Mouse (Mus musculus): ENCODE measurements at regions not wholly inside any gene's neighbourhood (a gene's known extent, or its start where the extent isn't known, plus 50 kb on each side); places are given as distances from the start of the nearest gene placed in this dataset.

DNA sequence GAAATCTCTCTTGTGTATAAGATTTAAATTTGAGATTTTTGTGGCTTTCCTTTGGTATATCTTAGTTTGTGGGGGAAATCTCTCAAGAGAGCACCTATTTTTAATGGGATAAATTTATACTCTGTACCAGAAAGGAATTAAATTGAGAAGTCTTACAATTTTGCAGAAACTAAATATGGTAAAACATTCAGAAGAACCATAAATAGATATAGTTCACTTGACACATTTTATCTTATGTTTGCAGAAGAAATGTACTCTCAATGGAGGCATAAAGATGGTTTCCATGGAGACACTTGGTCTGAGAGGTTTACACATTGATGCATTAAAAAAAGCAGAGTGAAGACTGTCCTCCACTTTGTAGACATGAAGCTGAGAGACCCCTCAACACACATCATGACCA, 86.9 kb downstream of the Ndufa10 start:
- Histone ChIP-seq H3K27me3 (ENCODE audit: control insufficient read depth, insufficient read depth, low read length) (no peaks in the 10 kb centered on the region), H3K36me3 (ENCODE audit: control insufficient read depth, insufficient read depth, low read length) (no peaks in the 10 kb centered on the region), H3K4me3 (ENCODE audit: low read depth, low read length) (no peak overlapping the region), H3K4me1 (ENCODE audit: control insufficient read depth, insufficient read depth, low read length) (no peaks in the 10 kb centered on the region), H3K9me3 (replicated peaks; ENCODE audit: control insufficient read depth, low read length) (no peaks in the 10 kb centered on the region), H3K27ac (ENCODE audit: low read depth, low read length) (no peak overlapping the region), H3K9ac (ENCODE audit: low read depth, low read length) (no peak overlapping the region), H3K4me2 (no peak overlapping the region)
- ATAC-seq (replicated peaks; ENCODE audit: insufficient number of reproducible peaks, low FRiP score, low TSS enrichment): no peak

DNA sequence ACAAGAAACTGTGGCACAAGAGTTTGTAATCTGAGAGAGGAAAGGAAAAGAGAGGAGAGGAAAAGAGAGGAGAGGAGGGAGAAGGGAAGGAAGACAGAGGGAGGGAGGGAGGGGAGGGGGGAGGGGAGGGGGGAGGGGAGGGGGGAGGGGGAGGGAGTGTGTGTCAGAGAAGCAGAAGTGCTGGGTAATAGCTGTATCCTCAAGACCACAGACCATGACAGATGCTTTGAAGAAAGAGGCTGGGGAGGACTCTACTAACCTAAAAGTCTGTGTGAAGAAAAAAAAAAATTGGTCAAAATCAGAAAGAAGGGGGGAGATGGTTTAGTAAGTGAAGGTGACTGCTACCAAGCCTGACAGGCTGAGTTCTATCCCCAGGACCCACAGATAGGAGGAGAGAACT, 88.7 kb downstream of the Ndufa10 start:
- H3K9me3 ChIP-seq (replicated peaks; ENCODE audit: control insufficient read depth, low read length): no peaks in the 10 kb centered on the region
- no peaks in the 10 kb centered on the region for H3K27me3 ChIP-seq (ENCODE audit: control insufficient read depth, insufficient read depth, low read length)
- H3K9ac ChIP-seq (ENCODE audit: low read depth, low read length): no peak overlapping the region
- H3K27ac ChIP-seq (ENCODE audit: low read depth, low read length): no peak overlapping the region
- ATAC-seq (replicated peaks; ENCODE audit: insufficient number of reproducible peaks, low FRiP score, low TSS enrichment): no peak
- H3K4me3 ChIP-seq (ENCODE audit: low read depth, low read length): no peak overlapping the region
- H3K4me1 ChIP-seq (ENCODE audit: control insufficient read depth, insufficient read depth, low read length): no peaks in the 10 kb centered on the region
- no peak overlapping the region for H3K4me2 ChIP-seq
- H3K36me3 ChIP-seq (ENCODE audit: control insufficient read depth, insufficient read depth, low read length): no peaks in the 10 kb centered on the region

DNA sequence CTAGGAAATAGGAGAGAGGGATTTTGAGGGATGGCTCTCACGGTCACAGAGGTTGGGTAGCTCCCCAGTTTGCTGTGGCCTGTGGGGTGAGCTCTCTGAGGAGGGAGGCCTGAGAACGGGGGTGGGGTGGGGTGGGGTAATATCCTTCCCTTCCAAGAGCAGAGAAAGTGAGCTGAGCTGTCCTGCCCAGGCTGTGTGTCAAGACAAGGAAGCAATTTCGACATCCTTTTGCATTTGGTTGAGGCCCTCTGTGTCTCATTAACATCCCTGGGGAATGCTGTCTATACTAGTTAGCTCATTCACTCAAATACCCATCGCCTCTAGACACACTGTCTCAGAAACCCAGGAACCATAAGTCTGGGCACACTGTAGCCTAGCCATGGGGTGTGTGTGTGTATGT, 89.9 kb downstream of the Ndufa10 start:
- no peak overlapping the region for H3K4me3 ChIP-seq (ENCODE audit: low read depth, low read length)
- 66% methylated on average over 4 of the region's 4 CpGs for WGBS (ENCODE audit: insufficient replicate concordance)

DNA sequence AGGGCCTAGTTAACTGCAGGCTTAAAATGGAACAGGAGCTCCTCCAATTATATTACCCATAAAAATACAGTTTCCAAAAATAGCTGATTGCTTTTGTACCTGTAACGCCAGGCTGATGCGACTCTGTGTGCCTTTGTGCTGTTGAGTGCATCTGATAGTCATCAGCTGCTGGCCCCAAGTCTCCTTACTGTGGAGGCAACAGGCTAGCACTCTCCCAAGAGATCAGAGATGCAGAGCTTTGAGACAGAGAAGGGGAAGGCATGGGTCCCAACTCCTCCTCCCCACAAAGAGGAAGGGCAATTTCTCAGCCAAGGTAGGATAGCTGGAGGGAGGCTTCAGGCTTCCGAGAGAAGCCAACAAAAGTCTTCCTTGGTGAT, 94.2 kb downstream of the Ndufa10 start:
- H3K9me3 ChIP-seq (replicated peaks; ENCODE audit: control insufficient read depth, low read length): no peaks in the 10 kb centered on the region
- peak overlapping the region; percentile 6; the same call in 1 of the 2 replicates for H3K4me2 ChIP-seq
- H3K4me1 ChIP-seq (ENCODE audit: control insufficient read depth, insufficient read depth, low read length): peaks cover 19% of the 10 kb centered on the region
- H3K9ac ChIP-seq (ENCODE audit: low read depth, low read length): 0 out of 2 replicates have a peak overlapping the region, but pooled peaks have one; percentile 10
- H3K36me3 ChIP-seq (ENCODE audit: control insufficient read depth, insufficient read depth, low read length): no peaks in the 10 kb centered on the region
- peak overlapping the region; percentile 73 for H3K27ac ChIP-seq (ENCODE audit: low read depth, low read length)
- 36% methylated on average over 3 of the region's 3 CpGs for WGBS (ENCODE audit: insufficient replicate concordance)
- no peak for ATAC-seq (replicated peaks; ENCODE audit: insufficient number of reproducible peaks, low FRiP score, low TSS enrichment)
- H3K27me3 ChIP-seq (ENCODE audit: control insufficient read depth, insufficient read depth, low read length): no peaks in the 10 kb centered on the region
- H3K4me3 ChIP-seq (ENCODE audit: low read depth, low read length): no peak overlapping the region

More for the DNA sequence above, 89.9 kb downstream of the Ndufa10 start:
- Histone ChIP-seq H3K9ac (ENCODE audit: low read depth, low read length) (no peak overlapping the region), H3K4me2 (no peak overlapping the region), H3K4me1 (ENCODE audit: control insufficient read depth, insufficient read depth, low read length) (peaks cover 9% of the 10 kb centered on the region), H3K36me3 (ENCODE audit: control insufficient read depth, insufficient read depth, low read length) (no peaks in the 10 kb centered on the region), H3K9me3 (replicated peaks; ENCODE audit: control insufficient read depth, low read length) (no peaks in the 10 kb centered on the region), H3K27me3 (ENCODE audit: control insufficient read depth, insufficient read depth, low read length) (no peaks in the 10 kb centered on the region), H3K27ac (ENCODE audit: low read depth, low read length) (no peak overlapping the region)
- ATAC-seq (replicated peaks; ENCODE audit: insufficient number of reproducible peaks, low FRiP score, low TSS enrichment): no peak

DNA sequence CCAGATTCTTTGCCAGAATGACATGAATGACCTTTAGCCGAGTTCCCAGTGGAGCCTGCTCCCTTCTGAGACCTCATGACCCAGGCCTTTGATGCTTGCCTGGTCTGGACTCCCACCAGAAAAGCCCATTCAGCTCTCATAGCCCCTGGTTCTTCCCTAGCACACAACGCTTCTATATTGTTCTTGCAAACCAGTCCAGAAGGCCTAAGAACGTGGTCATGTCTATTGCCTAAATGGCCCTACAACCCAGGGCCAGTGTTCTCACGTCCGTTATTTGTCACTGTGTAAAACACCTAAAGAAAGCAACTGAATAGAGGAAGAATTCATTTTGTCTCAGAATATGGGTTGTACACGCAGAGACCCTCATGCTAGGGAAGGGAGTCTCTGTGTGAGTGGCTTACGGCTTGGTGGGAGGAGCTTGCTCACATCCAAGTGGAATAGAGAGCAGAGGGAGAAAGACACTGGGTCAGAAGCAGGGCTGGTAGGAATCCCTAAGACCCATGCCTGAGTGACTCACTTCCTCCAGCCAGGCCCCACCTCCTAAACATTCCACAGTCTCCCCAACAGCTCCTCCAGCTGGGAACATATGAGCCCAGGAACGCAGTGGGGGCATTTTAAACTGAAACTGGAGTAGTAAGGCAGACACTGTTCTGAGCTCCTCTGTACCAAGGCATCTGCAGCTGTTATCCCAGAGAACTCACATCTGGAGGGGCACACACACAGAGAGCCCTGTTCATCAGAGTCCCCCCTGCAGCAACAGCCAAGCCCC, 94.7 kb downstream of the Ndufa10 start:
- ATAC-seq (replicated peaks; ENCODE audit: insufficient number of reproducible peaks, low FRiP score, low TSS enrichment): peak; percentile 49
- H3K27ac ChIP-seq (ENCODE audit: low read depth, low read length): peak overlapping the region; percentile 73
- WGBS (ENCODE audit: insufficient replicate concordance): 59% methylated on average over 8 of the region's 8 CpGs
- no peak overlapping the region for H3K4me3 ChIP-seq (ENCODE audit: low read depth, low read length)
- H3K36me3 ChIP-seq (ENCODE audit: control insufficient read depth, insufficient read depth, low read length): no peaks in the 10 kb centered on the region
- H3K9me3 ChIP-seq (replicated peaks; ENCODE audit: control insufficient read depth, low read length): no peaks in the 10 kb centered on the region
- peaks cover 19% of the 10 kb centered on the region for H3K4me1 ChIP-seq (ENCODE audit: control insufficient read depth, insufficient read depth, low read length)
- H3K4me2 ChIP-seq: peak overlapping the region; percentile 6; the same call in 1 of the 2 replicates
- no peaks in the 10 kb centered on the region for H3K27me3 ChIP-seq (ENCODE audit: control insufficient read depth, insufficient read depth, low read length)
- H3K9ac ChIP-seq (ENCODE audit: low read depth, low read length): no peak overlapping the region

DNA sequence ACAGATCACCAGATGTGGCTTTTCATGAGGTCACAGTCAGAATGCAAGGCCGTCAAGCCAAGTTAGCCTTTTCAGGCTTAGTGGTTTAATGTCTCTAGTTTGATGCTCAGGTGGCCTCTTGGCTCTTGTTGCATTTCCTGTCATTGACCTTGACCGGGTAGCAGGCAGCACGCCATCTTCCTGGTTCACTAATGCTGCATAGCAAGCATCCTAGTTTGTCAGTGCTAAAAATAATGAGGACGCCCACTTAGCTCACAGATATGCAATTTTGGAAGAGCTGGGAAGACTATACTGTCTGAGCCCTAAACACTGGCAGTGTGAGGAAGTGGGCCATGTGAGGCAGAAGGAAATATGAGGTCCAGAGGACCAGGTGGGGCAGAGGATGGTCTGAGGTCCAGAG, 97.2 kb downstream of the Ndufa10 start:
- peaks cover 24% of the 10 kb centered on the region for H3K4me1 ChIP-seq (ENCODE audit: control insufficient read depth, insufficient read depth, low read length)
- no peak for ATAC-seq (replicated peaks; ENCODE audit: insufficient number of reproducible peaks, low FRiP score, low TSS enrichment)
- no peak overlapping the region for H3K4me2 ChIP-seq
- no peaks in the 10 kb centered on the region for H3K27me3 ChIP-seq (ENCODE audit: control insufficient read depth, insufficient read depth, low read length)
- no peak overlapping the region for H3K4me3 ChIP-seq (ENCODE audit: low read depth, low read length)
- no peak overlapping the region for H3K9ac ChIP-seq (ENCODE audit: low read depth, low read length)
- 56% methylated on average over 4 of the region's 4 CpGs for WGBS (ENCODE audit: insufficient replicate concordance)
- H3K27ac ChIP-seq (ENCODE audit: low read depth, low read length): peak overlapping the region; percentile 36
- H3K9me3 ChIP-seq (replicated peaks; ENCODE audit: control insufficient read depth, low read length): no peaks in the 10 kb centered on the region
- H3K36me3 ChIP-seq (ENCODE audit: control insufficient read depth, insufficient read depth, low read length): no peaks in the 10 kb centered on the region

DNA sequence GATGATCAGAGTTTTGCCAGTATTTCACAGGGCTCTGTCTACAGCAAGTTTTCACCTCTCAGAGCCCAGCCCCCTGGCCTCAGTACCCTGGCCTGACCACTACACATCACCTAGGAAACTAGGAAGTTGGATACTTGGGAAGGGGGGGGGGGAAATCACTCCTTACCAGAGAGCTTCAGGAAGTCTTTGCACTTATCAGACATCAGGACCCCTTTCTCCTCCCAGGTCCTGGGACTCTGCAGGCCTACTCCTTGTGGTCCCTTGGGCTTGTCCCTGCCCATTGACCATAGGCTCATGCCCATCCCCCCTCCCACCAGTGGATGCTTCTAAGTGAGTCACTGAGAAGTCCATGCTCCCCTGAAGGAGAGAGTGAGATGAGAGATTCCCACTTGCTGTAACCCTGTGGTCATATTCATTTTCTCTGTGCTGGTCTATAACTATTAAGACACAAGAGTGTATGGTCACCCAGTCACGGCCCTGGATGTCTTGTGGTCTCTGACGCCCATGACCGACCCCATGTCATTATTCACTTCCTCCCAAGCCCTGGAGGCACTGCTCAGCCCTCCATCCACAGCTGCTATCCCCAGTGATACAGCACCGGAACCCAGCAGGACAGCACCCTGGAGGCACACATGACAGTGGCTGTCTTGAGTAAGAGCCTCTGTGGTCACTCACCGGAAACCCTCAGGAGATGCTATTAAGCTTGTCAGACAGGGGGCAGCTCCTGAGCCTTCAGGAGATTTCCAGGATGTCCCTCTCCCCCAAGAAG, 101.3 kb downstream of the Ndufa10 start:
- Histone ChIP-seq H3K4me3 (ENCODE audit: low read depth, low read length) (no peak overlapping the region), H3K4me1 (ENCODE audit: control insufficient read depth, insufficient read depth, low read length) (peaks cover 17% of the 10 kb centered on the region), H3K4me2 (no peak overlapping the region), H3K27ac (ENCODE audit: low read depth, low read length) (no peak overlapping the region), H3K27me3 (ENCODE audit: control insufficient read depth, insufficient read depth, low read length) (no peaks in the 10 kb centered on the region), H3K9ac (ENCODE audit: low read depth, low read length) (no peak overlapping the region), H3K9me3 (replicated peaks; ENCODE audit: control insufficient read depth, low read length) (no peaks in the 10 kb centered on the region), H3K36me3 (ENCODE audit: control insufficient read depth, insufficient read depth, low read length) (no peaks in the 10 kb centered on the region)
- WGBS (ENCODE audit: insufficient replicate concordance): 77% methylated on average over 5 of the region's 5 CpGs
- no peak for ATAC-seq (replicated peaks; ENCODE audit: insufficient number of reproducible peaks, low FRiP score, low TSS enrichment)

DNA sequence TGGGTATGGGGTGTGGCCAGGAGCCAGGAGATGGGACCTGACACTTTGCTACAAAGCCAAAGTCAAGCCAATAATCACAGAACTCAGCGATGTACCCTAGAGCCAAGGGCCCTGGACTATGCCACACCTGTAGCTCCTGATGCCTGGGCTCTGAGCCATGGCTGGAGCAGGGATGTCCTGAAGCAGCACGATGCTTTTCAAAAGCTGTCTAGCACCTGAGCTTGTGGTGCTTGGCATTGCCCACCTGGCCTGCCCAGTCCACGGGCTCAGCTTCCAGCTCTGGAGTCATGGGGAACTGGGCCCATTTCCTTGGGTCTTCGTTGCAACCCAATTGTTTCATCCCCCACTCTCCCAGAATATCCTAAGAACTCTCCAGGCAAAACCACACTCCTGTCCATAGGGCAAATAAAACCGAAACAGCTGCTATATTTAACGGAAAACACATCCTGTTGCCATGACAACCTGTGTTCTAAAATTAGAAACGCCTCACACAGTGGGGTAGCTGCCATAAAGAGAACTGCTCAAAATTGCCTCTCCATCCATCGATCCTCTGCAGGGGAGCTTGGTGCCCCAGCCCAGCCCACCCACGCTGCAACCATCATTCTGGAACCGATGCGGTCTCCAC, 102.2 kb downstream of the Ndufa10 start:
- ATAC-seq (replicated peaks; ENCODE audit: insufficient number of reproducible peaks, low FRiP score, low TSS enrichment): no peak
- no peaks in the 10 kb centered on the region for H3K9me3 ChIP-seq (replicated peaks; ENCODE audit: control insufficient read depth, low read length)
- no peak overlapping the region for H3K9ac ChIP-seq (ENCODE audit: low read depth, low read length)
- H3K4me2 ChIP-seq: no peak overlapping the region
- H3K27ac ChIP-seq (ENCODE audit: low read depth, low read length): no peak overlapping the region
- 59% methylated on average over 11 of the region's 11 CpGs for WGBS (ENCODE audit: insufficient replicate concordance)
- H3K4me3 ChIP-seq (ENCODE audit: low read depth, low read length): no peak overlapping the region
- no peaks in the 10 kb centered on the region for H3K27me3 ChIP-seq (ENCODE audit: control insufficient read depth, insufficient read depth, low read length)
- no peaks in the 10 kb centered on the region for H3K36me3 ChIP-seq (ENCODE audit: control insufficient read depth, insufficient read depth, low read length)
- peaks cover 12% of the 10 kb centered on the region; the same call in 1 of the 2 replicates for H3K4me1 ChIP-seq (ENCODE audit: control insufficient read depth, insufficient read depth, low read length)
